Mouse (Mus musculus): ENCODE measurements around the gene Akr1c18.

DNA sequence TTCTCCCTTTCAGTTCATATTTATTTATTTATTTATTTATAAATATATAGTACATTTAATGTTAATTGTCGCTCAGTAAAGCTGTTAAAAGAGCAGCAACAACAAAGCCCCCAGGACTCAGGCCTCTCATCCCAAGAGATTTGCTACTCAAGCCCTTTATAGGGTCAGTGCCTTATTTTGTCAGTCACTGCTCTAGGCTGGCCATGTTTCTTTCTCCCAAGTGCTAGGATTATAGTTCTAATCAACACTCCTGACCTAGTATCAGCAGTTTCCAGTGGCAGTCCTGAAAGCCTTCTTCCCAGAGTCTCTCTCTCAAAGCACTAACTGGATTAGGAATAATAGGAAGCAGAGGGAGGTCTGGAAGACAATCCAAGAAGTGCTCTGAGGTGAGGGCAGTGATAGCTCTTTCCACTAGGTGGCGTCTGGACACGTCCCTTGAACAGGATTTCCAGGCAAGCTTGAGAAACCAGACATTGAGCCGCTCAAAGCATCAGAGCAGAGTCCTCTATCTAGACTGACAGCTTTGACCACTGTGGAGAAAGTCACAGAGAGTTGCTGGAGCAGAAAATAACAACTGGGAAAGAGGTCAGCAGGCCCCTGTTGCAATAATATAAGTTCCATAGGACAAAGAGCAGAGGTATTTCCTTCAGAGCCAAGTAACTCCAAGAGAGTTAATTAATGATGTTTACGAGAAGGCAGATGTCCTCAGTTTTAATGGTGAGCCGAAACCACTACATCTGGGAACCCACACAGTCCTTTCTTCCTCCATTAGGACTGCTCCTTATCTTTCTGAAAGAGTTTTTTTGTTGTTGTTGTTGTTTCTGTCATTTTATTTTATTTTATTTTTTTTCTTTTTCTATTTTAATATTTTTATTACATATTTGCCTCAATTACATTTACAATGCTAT is 39.9 kb downstream of the Akr1c18 start:
- TF ChIP-seq CTCF (IDR thresholded peaks at IDR 0.05; ENCODE audit: low read depth) (peak; percentile 77), EP300 (IDR thresholded peaks at IDR 0.05; ENCODE audit: low read depth) (no peak)
